Mouse (Mus musculus): ENCODE measurements around the gene Teddm2. TPM values are rescaled to one million over a fixed set of nuclear protein-coding genes. Genes with fewer than 3 reads are reported as not detected.
A peak's percentile ranks its signal among the peaks of the same experiment; 100 is the strongest.

Gene Teddm2
- total and polyA plus RNA-seq, 3 experiments, result 0.08 to 0.22 TPM; not detected in 1

GRCm38 (mm10) chr1:153904236-153904635 lies 4.2 kb upstream of the Teddm2 start:
- Histone ChIP-seq H3K9me3 (replicated peaks; ENCODE audit: insufficient read depth, low read length) (no peaks in the 10 kb centered on the region), H3K9ac (ENCODE audit: control insufficient read depth, low read depth, low read length, poor library complexity, severe bottlenecking) (no peak overlapping the region), H3K36me3 (ENCODE audit: control insufficient read depth in 1 of 2, insufficient read depth in 2 of 2, low read length in 2 of 2) (peaks cover 8 to 11% of the 10 kb centered on the region in 2 experiments), H3K27me3 (ENCODE audit: control insufficient read depth in 1 of 2, insufficient read depth in 2 of 2, low read length in 2 of 2) (no peaks in the 10 kb centered on the region), H3K4me3 (ENCODE audit: control insufficient read depth in 1 of 2, insufficient read depth in 1 of 2, low read depth in 2 of 2, low read length in 2 of 2) (no peak overlapping the region), H3K27ac (ENCODE audit: control insufficient read depth, low read depth, low read length) (no peak overlapping the region), H3K4me1 (ENCODE audit: control insufficient read depth in 1 of 2, insufficient read depth in 2 of 2, low read length in 2 of 2) (peaks cover 0 to 8% of the 10 kb centered on the region in 2 experiments; a peak in 2 of 4 replicates), H3K79me2 (ENCODE audit: control insufficient read depth, insufficient read depth, low read length, poor library complexity) (peaks cover 15% of the 10 kb centered on the region)
- no peak for TF ChIP-seq USF1 (IDR thresholded peaks at IDR 0.05; ENCODE audit: low read depth, low read length)
- no peak for TF ChIP-seq MXI1 (IDR thresholded peaks at IDR 0.05; ENCODE audit: low read depth, low read length)
- no peak for TF ChIP-seq BHLHE40 (IDR thresholded peaks at IDR 0.05; ENCODE audit: borderline replicate concordance, low read depth, low read length)
- no peak for DNase-seq (ENCODE audit: low read depth, low spot score)

- H3K36me3 ChIP-seq (ENCODE audit: control insufficient read depth in 1 of 2, insufficient read depth in 2 of 2, low read length in 2 of 2), result peaks cover 6 to 11% of the 10 kb centered on the region in 2 experiments; a peak in 3 of 4 replicates
- no peaks in the 10 kb centered on the region for H3K27me3 ChIP-seq (ENCODE audit: control insufficient read depth in 1 of 2, insufficient read depth in 2 of 2, low read length in 2 of 2)
- DNase-seq (ENCODE audit: low read depth, low spot score), result no peak
Measured at GRCm38 (mm10) chr1:153903006-153903405, 3.0 kb upstream of the Teddm2 start.

DNA sequence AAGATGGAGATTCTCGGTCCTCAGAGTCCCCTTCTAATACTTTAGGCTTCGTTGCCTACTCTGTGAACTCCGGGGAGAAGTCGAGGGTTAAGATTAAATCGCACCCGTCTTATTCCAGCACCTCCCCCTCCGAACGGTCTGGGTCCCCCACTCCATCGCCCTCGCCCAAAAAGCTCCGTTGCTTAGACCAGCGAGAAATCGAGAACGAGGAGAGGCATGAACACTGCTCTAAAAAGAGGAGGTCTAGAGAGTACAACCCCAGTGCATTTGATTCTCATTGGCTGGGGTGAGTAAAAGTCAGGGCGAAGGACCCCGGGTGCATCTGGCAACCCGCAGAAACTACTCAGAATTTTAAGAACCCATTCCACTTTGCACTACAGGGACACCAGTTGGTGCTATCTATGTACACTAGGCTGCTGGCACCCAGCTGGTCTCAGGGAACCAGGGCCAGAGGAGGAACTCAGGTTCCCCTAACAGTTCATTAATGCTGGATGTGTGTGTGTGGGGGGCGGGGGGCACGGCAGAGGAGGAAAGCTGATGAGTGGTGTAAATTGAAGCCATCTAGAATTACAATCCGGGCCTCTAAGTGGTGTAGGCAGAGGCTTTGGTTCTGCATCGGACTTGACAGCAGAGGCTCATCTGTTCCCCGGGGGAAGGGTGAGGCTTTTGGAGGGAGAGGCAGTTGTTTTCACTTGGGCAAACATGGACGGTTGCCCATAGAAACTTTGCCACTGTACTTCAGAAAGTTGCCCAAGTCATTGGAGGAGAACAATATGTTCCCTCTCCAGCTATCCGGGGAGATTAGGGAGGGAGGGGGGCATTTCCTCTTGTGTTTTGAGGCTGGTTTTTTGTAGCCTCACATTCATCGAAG lies 1.1 kb upstream of the Teddm2 start:
- H3K9ac ChIP-seq (ENCODE audit: control insufficient read depth, low read depth, low read length, poor library complexity, severe bottlenecking), result peak overlapping the region; percentile 84
- peaks cover 0 to 10% of the 10 kb centered on the region in 2 experiments; a peak in 2 of 4 replicates for H3K4me1 ChIP-seq (ENCODE audit: control insufficient read depth in 1 of 2, insufficient read depth in 2 of 2, low read length in 2 of 2)
- TF ChIP-seq ETS1 (IDR thresholded peaks at IDR 0.05; ENCODE audit: low read depth, low read length) (peak; percentile 49), CHD1 (IDR thresholded peaks at IDR 0.05; ENCODE audit: low read depth, low read length) (0 out of 2 replicates have a peak, but pooled peaks have one; percentile 11), ELF1 (IDR thresholded peaks at IDR 0.05; ENCODE audit: low read depth, low read length) (no peak), EP300 (IDR thresholded peaks at IDR 0.05; ENCODE audit: low read depth in 1 of 2, low read length in 2 of 2) (no peak), NELFE (IDR thresholded peaks at IDR 0.05; ENCODE audit: low read depth, low read length) (no peak), POLR2AphosphoS2 (IDR thresholded peaks at IDR 0.05; ENCODE audit: low read length) (no peak), GATA1 (IDR thresholded peaks at IDR 0.05; ENCODE audit: low read depth, low read length) (no peak), POLR2AphosphoS5 (IDR thresholded peaks at IDR 0.05; ENCODE audit: borderline replicate concordance, low read depth, low read length) (no peak), MAZ (IDR thresholded peaks at IDR 0.05; ENCODE audit: low read depth, low read length) (peak; percentile 44; the same call in 1 of the 2 replicates), SIN3A (IDR thresholded peaks at IDR 0.05; ENCODE audit: low read length) (peak; percentile 65)
- peak overlapping the region; percentile 69 to 83 for H3K4me3 ChIP-seq (ENCODE audit: control insufficient read depth in 1 of 2, insufficient read depth in 1 of 2, low read depth in 2 of 2, low read length in 2 of 2)
- H3K9me3 ChIP-seq (replicated peaks; ENCODE audit: insufficient read depth, low read length), result no peaks in the 10 kb centered on the region
- peaks cover 6 to 10% of the 10 kb centered on the region in 2 experiments; a peak in 3 of 4 replicates for H3K36me3 ChIP-seq (ENCODE audit: control insufficient read depth in 1 of 2, insufficient read depth in 2 of 2, low read length in 2 of 2)
- peaks cover 15% of the 10 kb centered on the region for H3K79me2 ChIP-seq (ENCODE audit: control insufficient read depth, insufficient read depth, low read length, poor library complexity)
- peak overlapping the region; percentile 45 for H3K27ac ChIP-seq (ENCODE audit: control insufficient read depth, low read depth, low read length)
- no peaks in the 10 kb centered on the region for H3K27me3 ChIP-seq (ENCODE audit: control insufficient read depth in 1 of 2, insufficient read depth in 2 of 2, low read length in 2 of 2)
- peak; percentile 68 for DNase-seq (ENCODE audit: low read depth, low spot score)

More at GRCm38 (mm10) chr1:153903006-153903405, 3.0 kb upstream of the Teddm2 start:
- H3K9me3 ChIP-seq (replicated peaks; ENCODE audit: insufficient read depth, low read length), result no peaks in the 10 kb centered on the region
- no peak overlapping the region for H3K27ac ChIP-seq (ENCODE audit: control insufficient read depth, low read depth, low read length)
- H3K4me1 ChIP-seq (ENCODE audit: control insufficient read depth in 1 of 2, insufficient read depth in 2 of 2, low read length in 2 of 2), result peaks cover 0 to 10% of the 10 kb centered on the region in 2 experiments; a peak in 2 of 4 replicates
- TF ChIP-seq USF1 (IDR thresholded peaks at IDR 0.05; ENCODE audit: low read depth, low read length) (no peak), UBTF (IDR thresholded peaks at IDR 0.05; ENCODE audit: borderline replicate concordance, insufficient read depth, low read depth, low read length) (no peak), RCOR1 (IDR thresholded peaks at IDR 0.05; ENCODE audit: low read depth, low read length) (no peak), POLR2AphosphoS2 (IDR thresholded peaks at IDR 0.05; ENCODE audit: low read length) (no peak), TCF12 (IDR thresholded peaks at IDR 0.05; ENCODE audit: low read depth, low read length) (no peak), USF2 (IDR thresholded peaks at IDR 0.05; ENCODE audit: borderline replicate concordance in 1 of 2, insufficient read depth in 1 of 2, low read depth in 1 of 2, low read length in 2 of 2) (no peak), CHD2 (IDR thresholded peaks at IDR 0.05; ENCODE audit: low read length) (no peak), MAZ (IDR thresholded peaks at IDR 0.05; ENCODE audit: low read depth, low read length) (no peak), MAFK (IDR thresholded peaks at IDR 0.05; ENCODE audit: borderline replicate concordance, low read depth, low read length) (no peak)
- no peak overlapping the region for H3K9ac ChIP-seq (ENCODE audit: control insufficient read depth, low read depth, low read length, poor library complexity, severe bottlenecking)
- peaks cover 15% of the 10 kb centered on the region for H3K79me2 ChIP-seq (ENCODE audit: control insufficient read depth, insufficient read depth, low read length, poor library complexity)
- H3K4me3 ChIP-seq (ENCODE audit: control insufficient read depth in 1 of 2, insufficient read depth in 1 of 2, low read depth in 2 of 2, low read length in 2 of 2), result no peak overlapping the region

All from MEL (cell line).